Mouse (Mus musculus): ENCODE results near the gene Vps18.

Vps18 gene

DNA sequence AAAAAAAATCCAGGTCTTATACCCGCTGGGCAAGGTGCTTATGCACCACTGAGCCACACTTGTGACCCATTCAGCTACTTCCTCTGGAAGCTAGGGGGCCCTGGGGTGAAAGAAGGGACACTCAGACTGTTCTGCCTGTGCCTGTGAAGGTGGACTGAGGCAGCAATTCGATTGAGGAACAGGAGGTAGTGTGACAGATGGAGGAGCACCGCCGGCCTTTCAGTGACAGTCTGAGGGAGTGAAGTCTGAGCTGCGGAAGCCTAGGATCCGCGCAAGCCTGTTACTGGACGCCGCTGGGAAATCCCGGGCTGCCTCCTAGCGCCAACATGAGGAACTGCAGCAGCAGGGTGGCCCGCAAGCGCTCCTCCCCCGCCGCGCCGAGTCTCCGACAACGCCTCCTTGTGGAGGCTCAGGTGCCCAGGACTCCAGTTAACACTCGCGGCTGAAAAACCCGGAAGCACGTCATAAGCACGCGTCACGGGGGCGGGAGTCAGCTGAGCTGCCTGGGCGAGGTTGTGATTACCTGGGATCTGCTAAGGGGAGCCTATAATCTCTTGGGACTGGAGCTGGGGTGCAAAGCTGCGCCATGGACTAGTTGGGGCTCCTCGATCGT, at the start of gene Vps18:
Gene Vps18, plus strand, starts transcription at position 471 of the 613 bp plus-strand sequence.
- DNase-seq (ENCODE audit: low read depth, low spot score) = peak; percentile 97

- DNase-seq (ENCODE audit: low read depth, low spot score) = no peak
Measured at GRCm38 (mm10) chr2:119240075-119240818, 48.3 kb upstream of the Vps18 start.

DNA sequence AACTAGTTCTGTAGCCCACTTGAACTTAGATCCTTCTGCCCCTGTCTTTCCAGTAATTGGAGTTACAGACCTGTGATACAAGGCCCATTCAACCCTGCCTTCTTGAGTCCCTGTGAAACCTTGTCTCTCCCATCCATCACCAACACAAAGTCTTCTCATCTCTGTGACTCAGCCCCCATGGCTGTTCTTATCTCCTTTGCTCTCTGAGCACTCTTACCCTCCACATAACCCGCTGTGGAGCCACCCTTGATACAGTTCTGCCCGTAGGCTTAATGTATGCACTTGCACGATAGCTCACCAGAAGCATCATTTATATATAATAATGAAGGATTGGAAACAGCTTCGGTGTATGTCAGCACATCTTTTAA, 47.7 kb upstream of the Vps18 start:
- DNase-seq (ENCODE audit: low read depth, low spot score) = no peak

DNA sequence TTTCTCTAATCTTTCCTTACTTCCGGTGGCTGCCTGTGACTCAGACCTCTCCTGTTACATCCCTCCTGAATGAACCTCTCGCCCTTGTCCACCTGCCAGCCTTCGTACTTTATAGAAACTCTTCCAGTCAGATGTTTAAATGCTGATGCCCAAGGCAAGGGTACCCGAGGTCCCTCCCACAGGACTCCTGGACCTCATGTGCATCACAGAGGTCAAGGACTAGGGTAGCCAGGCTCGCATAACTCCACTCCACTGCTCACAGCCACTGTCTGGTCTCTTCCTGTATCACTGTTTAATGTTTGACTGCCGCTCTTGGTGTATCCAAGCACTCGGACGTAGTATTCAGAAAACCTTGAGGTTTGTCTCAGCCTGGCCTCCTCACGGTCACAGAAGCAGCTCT, 46.0 kb upstream of the Vps18 start:
- no peak for DNase-seq (ENCODE audit: low read depth, low spot score)

DNA sequence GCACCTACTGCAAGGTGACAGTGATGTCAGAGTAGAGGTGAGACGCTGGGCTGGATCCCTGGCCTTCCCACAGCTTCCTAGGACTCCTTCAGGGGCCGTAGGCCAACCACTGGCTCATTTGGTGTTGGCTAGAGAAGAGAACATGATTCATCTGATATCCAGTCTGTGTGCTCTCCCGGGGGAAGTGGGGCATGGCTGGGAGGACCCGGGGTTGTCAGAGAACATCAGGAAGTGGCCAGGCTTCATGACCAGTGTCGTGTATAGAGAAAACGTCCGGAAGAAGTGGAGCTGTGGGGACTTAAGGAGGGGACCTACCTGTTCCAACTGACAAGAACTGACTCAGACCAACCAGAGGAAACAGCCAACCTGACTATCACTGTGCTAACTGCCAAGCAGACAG, 43.3 kb upstream of the Vps18 start:
- DNase-seq (ENCODE audit: low read depth, low spot score) = no peak

DNA sequence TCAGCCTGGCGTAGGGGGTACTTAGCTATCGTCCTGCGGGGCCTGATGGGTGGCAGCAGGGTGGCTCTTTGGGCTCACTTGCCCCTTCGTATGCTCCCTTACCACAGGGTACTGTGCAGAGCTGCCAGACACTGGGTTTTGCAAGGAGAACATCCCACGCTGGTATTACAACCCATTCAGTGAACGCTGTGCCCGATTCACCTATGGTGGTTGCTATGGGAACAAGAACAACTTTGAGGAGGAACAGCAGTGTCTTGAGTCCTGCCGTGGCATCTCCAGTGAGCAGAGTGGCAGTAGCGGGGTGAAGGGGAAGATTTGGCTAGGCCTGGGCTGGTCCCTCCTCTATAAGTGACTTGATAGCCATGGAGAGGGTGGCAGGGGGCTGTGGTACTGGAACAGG, 40.6 kb upstream of the Vps18 start:
- DNase-seq (ENCODE audit: low read depth, low spot score) = no peak

GRCm38 (mm10) chr2:119249592-119250061, 38.9 kb upstream of the Vps18 start:
- no peak for DNase-seq (ENCODE audit: low read depth, low spot score)

DNA sequence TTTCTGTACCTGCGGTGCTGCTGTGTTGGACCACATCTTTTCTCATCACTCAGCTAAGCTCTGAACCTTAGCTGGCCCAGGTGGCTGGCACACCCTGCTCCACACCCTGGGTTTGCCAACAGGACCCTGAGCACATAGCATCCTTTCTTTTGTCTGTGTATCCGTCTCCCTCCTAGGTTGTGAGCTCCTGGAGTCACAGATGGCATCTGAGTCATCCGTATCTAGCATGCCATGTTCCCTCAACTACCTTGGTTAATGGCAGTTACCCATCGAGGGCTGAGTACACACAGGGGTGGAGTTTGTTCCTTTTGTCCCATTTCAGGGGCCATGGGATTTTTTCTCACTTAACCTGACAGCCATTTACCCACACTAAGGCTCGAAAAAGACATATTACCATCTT, 38.2 kb upstream of the Vps18 start:
- no peak for DNase-seq (ENCODE audit: low read depth, low spot score)

DNA sequence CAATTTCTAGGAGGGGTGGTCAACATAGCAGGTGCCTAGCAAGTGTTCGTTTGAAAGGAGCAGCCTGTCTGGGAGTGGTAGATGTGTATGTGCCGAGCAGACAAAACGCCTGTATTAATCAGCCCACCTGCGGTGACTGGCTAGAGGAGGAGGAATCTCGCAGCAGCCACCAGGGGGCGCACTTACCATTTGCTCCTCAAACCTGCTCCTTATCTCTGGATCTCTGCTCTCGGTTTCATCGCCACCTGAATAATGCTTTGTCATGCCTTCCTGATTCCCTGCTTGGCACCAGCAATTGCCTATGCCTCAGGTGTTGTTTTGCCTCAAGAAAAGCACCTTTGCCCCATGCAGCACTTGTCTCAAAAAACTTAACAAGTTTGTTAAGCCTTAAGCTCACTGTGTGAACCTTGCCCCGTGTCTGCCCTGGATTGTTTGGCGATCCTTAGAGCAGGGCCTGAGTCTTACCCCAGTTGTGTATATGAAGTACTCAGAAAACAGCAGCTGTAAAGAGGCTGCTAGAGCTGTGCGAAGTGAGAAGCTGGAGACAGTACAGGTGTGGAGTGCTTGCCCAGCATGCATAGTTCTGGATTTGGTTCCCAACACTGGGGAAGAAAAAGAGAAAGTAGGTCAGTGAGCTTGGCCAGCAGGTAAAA, 37.6 kb upstream of the Vps18 start:
- peak; percentile 71 for DNase-seq (ENCODE audit: low read depth, low spot score)

DNA sequence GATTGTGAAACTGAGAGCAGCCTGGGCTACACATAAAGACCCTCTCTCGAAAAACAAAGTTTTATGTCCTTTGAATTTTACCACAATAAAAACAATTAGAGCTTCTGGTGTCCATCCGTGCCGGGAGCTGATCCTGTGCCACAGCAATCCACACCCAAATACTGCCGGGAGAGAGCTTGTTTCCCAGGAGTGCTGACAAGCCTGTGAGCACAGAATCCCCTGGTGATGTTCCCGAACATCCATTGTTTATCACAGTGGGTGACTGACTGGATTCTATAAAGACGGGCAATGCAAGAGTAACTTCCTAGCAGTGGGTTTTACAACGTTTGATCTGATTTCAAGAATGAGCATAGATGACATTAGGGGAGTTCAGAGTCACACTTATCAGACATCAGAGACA, 33.6 kb upstream of the Vps18 start:
- no peak for DNase-seq (ENCODE audit: low read depth, low spot score)

DNA sequence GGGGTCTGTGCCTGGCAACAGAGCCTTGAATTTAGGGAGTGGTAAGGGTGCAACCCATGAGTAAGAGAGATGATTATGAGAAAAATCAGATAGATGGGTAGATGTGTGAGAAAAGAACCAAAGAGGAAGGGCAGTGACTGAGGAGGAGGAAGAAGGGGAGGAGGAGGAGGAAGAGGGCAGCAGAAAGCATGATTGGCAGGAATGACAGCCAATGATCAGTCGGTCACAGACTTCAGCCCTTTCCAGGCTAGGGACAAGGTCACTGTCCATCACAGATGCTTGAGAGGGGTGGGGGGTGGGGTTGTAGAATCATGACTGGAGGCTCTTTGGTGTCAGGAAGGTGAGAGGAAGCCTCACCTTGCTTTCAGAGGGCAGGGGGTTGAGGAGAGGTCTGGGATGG, 28.0 kb upstream of the Vps18 start:
- DNase-seq (ENCODE audit: low read depth, low spot score) = no peak

DNA sequence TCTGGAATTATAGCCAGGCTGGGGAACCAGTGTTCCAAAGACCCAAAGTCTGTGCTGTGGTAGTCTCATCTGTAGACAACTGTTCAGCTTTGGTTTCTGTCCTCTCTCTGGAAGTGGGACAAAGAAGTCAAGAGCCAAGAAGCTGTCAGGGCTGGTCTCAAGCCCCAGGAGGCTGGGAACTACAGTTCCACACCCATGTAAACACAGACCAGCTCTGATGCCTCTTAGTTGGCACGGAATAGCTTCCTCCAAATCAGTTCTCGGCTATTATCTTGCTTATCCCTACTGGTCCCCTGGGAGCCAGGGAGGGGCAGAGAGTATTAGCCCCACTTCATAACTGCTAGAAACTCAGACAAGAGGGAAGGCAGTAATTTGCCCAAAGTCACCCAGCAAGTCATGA, 27.2 kb upstream of the Vps18 start:
- no peak for DNase-seq (ENCODE audit: low read depth, low spot score)

DNA sequence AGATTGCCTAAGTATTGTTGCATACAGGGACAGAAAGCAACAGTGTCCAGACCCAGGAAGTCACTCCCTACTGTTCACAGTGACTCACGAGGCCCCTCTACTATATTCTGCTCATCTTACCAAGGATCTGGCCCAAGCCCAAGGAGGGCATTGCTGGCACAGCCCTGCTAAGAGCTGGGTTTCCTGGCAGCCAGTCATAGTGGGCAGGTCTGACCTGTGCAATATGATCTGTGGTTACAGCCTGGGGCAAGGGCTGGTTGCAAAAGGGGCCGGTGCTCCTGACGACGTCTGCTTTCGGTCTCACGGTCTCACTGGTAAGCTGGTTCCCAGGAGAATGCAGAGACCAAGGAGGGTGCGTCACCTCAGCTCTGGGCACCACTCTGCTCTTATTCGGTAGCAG, 25.6 kb upstream of the Vps18 start:
- peak; percentile 72 for DNase-seq (ENCODE audit: low read depth, low spot score)

- no peak for DNase-seq (ENCODE audit: low read depth, low spot score)
Measured at GRCm38 (mm10) chr2:119263813-119264212, 24.7 kb upstream of the Vps18 start.

DNA sequence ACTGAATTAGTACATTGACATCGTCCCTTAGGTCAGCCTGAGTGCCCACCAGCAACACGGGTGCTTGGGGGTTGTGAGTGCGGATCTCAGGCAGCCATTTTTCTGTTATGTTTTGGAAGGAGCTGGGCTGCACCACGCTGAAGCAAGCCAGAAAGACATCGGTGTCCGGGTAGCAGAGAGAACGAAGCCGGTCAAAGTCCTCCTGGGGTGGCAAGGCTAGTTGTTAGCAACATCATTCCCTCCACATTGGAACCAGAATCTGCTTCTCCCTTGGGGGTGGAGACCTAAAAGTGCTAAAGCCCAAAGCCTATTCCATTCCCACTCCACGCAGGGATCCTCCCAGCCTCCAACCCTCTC, 18.3 kb upstream of the Vps18 start:
- no peak for DNase-seq (ENCODE audit: low read depth, low spot score)

GRCm38 (mm10) chr2:119270643-119271331, 17.8 kb upstream of the Vps18 start, which contains the start of gene Rhov:
Gene Rhov, minus strand, starts transcription at chr2:119271272.
- no peak for DNase-seq (ENCODE audit: low read depth, low spot score)

DNA sequence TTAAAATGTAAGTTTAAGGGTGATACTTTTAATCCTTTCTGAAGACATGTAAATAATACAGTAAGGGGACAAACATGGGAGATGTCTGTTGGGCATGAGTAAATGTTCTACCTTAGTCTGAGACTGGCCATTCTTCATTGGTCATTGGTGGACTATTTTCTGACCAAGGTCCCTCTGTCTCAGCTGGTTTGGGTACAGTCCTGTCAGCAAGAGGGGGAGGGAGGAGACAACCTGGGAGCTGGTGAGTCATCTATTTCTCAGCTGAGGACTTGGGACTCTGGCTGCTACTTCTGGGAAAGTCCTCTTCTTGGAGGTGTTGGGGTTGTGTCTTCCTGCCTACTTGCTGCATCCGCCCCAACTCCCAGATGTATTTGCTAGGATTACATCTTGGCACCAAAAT, 14.4 kb upstream of the Vps18 start:
- DNase-seq (ENCODE audit: low read depth, low spot score) = no peak

DNA sequence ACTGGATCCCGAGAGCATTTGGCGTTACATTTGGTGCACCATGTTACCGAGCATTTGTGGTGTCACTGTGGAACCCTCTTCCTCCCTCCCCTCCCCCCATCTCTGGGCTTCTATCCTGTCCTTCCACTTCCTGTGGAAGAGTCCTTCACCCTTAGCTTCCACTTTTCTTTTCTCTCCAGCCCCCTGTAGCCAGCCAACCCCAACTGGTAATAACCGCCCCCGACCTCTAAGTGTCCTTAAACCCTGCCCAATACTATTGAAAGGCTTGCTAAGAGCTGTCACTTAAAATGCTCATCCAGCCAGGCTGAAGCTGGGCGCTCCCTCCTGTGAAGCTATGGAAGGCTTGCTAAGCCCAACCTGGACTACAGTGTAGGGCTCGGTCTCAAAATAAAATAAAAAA, 11.6 kb upstream of the Vps18 start:
- no peak for DNase-seq (ENCODE audit: low read depth, low spot score)

- no peak for DNase-seq (ENCODE audit: low read depth, low spot score)
Measured at GRCm38 (mm10) chr2:119277810-119278209, 10.7 kb upstream of the Vps18 start.

DNA sequence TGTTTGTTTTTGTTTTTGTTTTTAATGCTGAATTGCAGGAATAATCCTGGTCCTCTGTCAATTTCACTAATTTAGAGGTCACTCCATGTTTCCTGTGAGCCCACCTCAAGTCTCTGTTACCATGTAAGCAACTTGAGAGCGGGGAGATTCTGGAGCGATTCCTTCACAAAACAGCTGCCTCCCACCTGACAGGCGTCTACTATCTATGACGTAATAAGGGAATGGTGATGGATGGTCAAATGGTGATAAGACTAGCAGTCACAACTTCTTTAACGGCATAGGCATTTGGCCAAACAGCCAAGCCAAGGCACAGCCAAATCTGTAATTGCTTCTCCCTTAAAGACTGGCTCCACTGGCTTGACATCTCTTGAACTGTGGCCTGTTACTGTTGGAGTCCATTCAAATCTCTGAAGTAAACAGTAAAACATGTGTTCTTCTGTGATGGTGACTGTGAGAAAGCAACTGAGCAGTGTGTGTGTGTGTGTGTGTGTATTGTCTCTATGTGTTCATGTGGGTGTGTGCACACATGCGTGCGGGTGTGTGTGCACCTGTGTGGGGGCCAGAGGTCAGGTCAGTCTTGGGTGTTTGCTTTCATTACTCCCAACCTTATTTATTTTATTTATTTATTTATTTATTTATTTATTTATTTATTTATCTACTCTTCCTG, 6.5 kb upstream of the Vps18 start:
- no peak for DNase-seq (ENCODE audit: low read depth, low spot score)

GRCm38 (mm10) chr2:119287372-119287771, 1.2 kb upstream of the Vps18 start:
- DNase-seq (ENCODE audit: low read depth, low spot score) = no peak

DNA sequence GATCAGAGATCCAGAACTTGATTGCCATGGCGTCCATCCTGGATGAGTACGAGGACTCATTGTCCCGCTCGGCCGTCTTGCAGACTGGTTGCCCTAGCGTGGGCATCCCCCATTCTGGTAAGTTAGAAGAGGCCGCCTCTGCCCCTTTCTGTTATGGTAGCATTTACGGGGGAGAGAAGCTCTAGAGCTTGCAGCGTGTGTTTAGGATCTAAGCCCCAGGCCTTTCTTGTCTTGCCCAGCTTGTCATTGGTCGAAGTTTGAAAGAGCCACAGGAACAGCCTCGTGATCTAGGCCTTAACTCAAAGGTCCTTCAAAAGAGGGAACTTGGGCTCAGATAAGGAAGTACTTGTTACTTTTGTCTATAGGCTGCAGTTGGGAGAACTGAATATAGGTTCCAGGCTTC, 475 bp downstream of the Vps18 start:
- no peak for DNase-seq (ENCODE audit: low read depth, low spot score)
